13 mouse cellular contexts compared by ENCODE assay signal in the genomic region with DNA sequence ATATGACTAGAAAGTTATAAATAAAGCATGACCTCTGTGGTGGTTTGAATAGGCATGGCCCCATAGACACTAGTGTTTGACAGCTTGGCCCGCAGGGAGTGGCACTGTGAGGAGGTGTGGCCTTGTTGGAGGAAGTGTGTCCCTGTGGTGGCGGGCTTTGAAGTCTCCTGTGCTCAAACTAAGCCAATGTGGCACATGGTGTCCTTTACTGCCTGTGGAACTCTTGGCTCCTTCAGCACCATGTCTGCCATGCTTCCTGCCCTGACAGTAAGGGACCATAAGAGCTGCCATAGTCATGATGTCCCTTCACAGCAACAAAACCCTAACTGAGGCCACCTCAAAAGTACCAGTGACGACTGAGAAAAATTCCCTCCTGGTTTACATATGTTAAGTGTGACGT.
"Had no signal": no experiment of that assay in that cellular context is flagged by ENCODE, and none has a peak within 500 bp of the region (broad histone marks: within the 10 kb centered on the region; RNA-seq: fewer than 3 reads in every experiment).

No protein-coding gene starts in this region.

- H3K4me1 ChIP-seq: liver, embryonic 15.5 days; midbrain, embryonic 15.5 days had no signal

- DNase-seq: kidney, adult 8-10 months; kidney, postnatal 36 days; left cerebral cortex, postnatal 4 days; lung, adult 2 months; lung, postnatal 4 days; right cerebral cortex, adult 18-20 months; right cerebral cortex, postnatal 25 days had no signal

- H3K9ac ChIP-seq: liver, embryonic 15.5 days; midbrain, embryonic 15.5 days had no signal

- H3K9me3 ChIP-seq: liver, embryonic 15.5 days; midbrain, embryonic 15.5 days had no signal

- ATAC-seq: lung, postnatal 0 days; midbrain, embryonic 15.5 days had no signal

- H3K36me3 ChIP-seq: liver, embryonic 15.5 days; midbrain, embryonic 15.5 days had no signal

- H3K4me2 ChIP-seq: liver, embryonic 11.5 days; liver, embryonic 15.5 days; midbrain, embryonic 11.5 days; midbrain, embryonic 15.5 days had no signal

- H3K27ac ChIP-seq: liver, embryonic 15.5 days; midbrain, embryonic 15.5 days had no signal

- H3K27me3 ChIP-seq: liver, embryonic 15.5 days; midbrain, embryonic 15.5 days had no signal

- H3K4me3 ChIP-seq: liver, embryonic 15.5 days; megakaryocyte, embryonic 14.5 days; midbrain, embryonic 15.5 days had no signal
